Mouse (Mus musculus): ENCODE data around the gene Trabd. TPM values are rescaled to one million over a fixed set of nuclear protein-coding genes. Genes with fewer than 3 reads are reported as not detected.

Trabd gene
- total RNA-seq, 2 experiments from 2014 or later, result 29.7 to 38.6 TPM

DNA sequence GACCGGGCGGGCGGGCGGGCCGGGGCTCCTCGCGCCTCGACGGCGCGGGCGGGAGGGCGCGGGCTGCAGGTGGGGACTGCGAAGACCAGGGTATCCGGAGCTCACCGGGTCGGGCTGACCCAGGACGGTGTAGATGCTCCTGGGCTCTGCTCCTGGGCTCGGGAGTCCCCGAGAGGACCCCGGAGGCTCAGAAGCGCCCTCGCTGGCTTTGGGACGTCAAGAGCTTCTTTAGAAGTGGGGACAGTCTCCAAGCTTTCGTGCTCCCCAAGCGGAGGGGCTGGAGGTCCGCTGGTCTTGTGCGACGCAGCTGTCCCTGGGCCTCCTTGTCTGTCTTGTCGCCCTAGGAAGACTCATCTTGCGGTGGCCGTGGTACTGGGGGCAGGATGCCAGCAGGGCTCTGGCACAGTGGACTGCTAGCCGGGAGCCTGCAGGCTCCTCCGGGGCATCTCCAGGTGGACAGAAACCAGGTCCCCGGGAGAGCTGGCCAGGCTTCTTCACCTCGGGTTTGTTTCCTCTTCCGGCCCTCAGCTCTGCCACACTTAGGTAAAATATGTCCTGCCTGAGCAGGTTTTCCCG is 1.3 kb downstream of the Trabd start:
- 0 out of 2 replicates have a peak, but pooled peaks have one; percentile 1 for ATAC-seq (replicated peaks; ENCODE audit: poor library complexity)

DNA sequence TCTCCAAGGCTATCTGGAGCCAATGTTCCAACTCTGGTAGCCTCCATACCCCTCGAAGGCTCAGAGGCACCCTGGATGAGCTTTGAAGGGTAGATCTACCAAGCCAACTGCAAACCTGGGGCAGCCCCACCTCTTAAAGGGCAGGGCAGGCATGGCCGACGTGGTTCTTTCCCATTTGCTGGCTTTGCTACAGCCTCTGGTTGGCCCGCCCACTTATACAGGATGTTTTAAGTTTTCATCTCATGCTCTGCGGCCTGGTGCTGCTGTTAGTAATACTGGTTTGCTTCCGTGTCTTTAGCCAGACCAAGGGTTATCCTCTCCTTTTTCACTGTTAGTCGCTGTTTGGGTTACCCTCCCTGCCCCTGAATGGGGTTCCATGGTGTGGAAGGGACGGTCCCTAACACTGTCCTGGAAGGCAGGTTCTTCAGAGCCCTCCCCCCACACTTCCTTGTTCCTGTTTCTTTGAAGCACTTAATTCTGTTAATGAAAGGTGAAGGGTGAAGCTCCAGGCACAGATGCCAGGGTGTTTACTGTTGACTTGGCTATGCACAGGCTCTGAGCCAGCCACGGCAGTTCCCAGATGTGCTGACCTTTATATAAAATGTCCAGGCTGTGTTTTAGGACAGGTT is 3.4 kb downstream of the Trabd start:
- peak; percentile 72 for ATAC-seq (replicated peaks; ENCODE audit: poor library complexity)

DNA sequence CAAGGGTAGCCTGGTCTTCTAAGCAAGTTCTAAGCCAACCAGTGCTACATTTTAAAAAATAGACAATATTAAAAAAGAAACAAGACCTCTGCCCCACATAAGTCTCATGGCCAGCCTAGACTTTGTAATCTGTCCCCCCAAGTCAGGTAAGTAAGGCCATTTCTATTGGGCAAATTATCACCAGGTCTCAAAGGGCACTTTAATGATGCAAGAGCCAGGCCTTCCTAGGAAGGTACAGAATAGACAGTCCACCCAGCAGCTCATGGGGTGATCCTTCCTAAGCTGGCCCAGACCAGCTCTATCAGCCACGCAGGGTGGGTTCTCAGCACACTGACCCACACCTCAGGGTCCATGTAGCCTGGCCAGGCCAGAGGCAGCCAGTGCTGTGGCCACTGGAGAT is 9.0 kb downstream of the Trabd start:
- no peak for ATAC-seq (replicated peaks; ENCODE audit: poor library complexity)

DNA sequence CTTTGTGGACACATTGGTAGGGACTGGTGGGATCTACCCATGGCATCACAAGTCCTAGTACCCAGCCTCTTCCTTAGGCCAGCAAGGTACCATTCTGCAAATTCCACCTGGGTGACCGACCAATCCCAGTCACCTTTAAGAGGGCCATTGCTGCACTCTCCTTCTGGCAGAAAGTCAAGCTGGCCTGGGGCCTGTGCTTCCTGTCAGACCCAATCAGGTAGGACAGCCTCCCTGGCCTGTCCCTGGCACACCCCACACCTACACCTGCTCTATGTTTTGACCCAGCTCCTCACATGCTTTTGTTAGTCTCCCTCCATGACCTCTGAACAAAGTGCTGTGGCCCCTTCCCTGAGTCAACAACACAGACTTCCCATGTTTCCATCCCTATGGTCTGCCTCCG is 9.9 kb downstream of the Trabd start:
- ATAC-seq (replicated peaks; ENCODE audit: poor library complexity), result no peak

DNA sequence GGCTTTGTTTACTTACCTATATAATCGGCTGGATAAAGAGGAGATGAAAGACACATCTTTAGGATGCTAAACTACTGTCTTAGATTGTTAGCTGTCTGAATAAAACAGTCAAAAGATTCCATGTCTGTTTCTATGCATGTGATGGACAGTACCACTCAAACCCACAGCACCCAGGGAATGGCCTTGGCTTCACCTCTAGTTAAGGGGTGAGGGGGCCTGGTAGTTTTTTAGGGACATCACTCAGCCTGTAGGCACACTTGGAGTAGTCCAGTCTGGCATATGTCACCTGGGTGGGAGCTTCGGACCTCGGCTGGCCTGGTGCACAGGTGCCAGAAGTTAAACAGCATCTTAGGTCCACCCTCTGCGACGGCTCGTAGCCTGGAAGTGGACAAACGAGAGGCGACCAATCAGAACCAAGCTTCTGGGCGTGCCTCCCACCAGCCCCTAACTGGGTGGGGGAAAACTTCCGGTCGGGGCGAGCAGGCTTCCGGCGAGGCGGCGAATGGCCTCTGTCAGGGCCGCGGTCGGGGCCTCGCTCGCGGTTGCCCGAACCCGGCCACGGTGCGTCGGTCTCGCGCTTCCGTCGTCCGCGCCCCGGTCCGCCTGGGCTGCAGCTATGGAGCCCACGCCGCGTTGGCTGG is 13.8 kb downstream of the Trabd start, which contains the start of gene Selenoo:
Selenoo (plus strand) TSS at position 478 of the 641 bp plus-strand sequence.
- ATAC-seq (replicated peaks; ENCODE audit: poor library complexity), result peak; percentile 91

- ATAC-seq (replicated peaks; ENCODE audit: poor library complexity), result peak; percentile 15
Measured at GRCm38 (mm10) chr15:89089248-89090051, 14.5 kb downstream of the Trabd start.

- ATAC-seq (replicated peaks; ENCODE audit: poor library complexity), result no peak
Measured at GRCm38 (mm10) chr15:89090662-89091061, 15.7 kb downstream of the Trabd start.

DNA sequence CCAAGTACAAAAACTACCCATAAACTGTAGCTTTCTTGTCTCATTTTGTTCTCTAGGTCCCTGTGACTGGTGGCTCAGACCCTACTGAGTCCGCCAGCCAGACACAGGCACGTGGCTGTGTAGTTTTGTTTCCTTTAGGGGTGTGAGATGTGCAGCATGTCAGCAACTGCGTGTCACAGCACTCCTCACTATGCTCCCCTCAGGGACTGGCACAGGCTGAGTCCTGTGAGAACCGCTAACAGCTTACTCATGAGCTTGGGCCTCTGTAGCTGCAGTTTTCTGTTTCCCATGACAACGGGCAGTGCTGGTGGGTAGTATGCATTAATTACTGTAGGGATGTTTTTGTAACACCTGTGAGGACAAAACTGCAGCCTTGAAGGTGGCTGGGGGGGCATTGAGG is 17.3 kb downstream of the Trabd start:
- ATAC-seq (replicated peaks; ENCODE audit: poor library complexity), result no peak

DNA sequence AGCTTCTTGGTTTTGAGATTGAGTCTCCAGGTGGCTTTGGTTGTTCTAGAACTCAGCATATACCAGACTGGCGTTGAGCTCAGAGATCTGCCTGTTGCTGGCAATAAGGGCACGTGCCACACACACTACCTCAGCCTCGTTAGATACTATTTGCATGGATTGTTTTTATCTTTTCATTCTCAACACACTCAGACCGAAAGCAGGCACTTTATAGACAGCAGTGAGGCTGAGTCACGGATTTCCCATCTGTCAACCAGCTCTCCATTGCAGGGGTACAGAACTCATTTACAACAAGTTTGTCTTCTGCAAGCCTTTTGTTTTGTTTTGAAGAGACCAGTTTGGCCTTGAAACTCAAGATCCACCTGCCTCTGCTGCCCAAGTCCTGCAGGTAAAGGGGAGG is 22.5 kb downstream of the Trabd start:
- no peak for ATAC-seq (replicated peaks; ENCODE audit: poor library complexity)

DNA sequence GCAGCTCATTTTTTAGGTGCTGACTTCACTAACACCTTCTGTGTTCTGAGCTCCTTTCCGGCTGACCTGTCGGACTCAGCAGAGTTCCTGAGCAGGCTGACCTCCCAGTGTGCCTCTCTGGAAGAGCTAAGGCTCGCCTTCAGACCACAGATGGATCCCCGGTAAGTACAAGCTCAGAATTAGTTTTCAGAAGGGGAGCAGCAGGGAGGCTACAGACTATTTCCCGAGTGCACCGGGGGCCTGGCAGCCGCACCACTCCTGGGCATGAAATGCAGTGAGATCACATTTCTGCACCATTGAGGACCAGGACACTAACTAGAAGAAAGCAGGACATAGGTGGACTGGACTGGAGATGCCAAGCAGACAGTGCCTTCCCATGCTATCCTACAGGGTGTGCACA is 23.7 kb downstream of the Trabd start:
- ATAC-seq (replicated peaks; ENCODE audit: poor library complexity), result no peak

DNA sequence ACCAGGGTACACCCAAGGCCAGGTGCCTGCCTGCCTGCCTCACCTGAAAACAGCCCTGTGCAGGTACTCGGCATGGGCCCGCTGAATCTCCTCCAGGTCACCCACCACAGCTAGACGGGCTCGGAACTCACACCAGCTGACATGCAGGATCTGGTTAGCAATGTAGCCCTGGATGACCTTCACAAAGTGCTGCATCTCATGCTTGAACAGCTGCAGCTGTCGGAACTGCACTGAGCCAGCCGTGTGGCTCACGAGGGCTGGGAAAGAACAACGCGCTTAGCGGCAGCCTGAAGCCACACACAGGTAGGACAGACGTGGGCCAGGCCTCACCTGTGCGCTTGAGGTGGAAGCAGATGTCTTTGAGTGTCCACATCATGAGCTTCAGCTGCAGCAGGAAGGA is 25.9 kb downstream of the Trabd start:
- ATAC-seq (replicated peaks; ENCODE audit: poor library complexity), result no peak

GRCm38 (mm10) chr15:89102646-89103045 is 27.7 kb downstream of the Trabd start:
- no peak for ATAC-seq (replicated peaks; ENCODE audit: poor library complexity)

- no peak for ATAC-seq (replicated peaks; ENCODE audit: poor library complexity)
Measured at GRCm38 (mm10) chr15:89103921-89104320, 29.0 kb downstream of the Trabd start.

DNA sequence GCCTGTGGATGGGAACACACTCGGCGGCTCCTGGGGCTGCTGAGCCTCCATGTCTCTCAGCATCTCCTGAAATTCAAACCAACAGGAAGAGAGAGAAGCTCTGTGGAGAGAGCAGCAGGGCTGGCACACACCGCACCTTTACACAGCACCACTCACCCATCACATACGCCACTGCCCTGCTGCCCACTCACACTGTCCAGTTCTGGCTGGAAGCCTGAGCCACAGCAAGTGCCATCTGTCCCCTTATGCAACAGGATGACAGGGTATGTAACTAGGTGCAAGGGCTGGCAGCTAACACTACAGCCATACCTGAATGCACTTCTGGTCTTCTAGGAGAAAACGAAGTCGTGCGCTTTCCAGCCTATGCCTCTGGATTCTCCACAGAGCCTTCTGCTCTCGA is 29.5 kb downstream of the Trabd start:
- no peak for ATAC-seq (replicated peaks; ENCODE audit: poor library complexity)

GRCm38 (mm10) chr15:89106073-89106472 is 31.1 kb downstream of the Trabd start:
- ATAC-seq (replicated peaks; ENCODE audit: poor library complexity), result no peak

GRCm38 (mm10) chr15:89106976-89107375 is 32.1 kb downstream of the Trabd start:
- ATAC-seq (replicated peaks; ENCODE audit: poor library complexity), result no peak

DNA sequence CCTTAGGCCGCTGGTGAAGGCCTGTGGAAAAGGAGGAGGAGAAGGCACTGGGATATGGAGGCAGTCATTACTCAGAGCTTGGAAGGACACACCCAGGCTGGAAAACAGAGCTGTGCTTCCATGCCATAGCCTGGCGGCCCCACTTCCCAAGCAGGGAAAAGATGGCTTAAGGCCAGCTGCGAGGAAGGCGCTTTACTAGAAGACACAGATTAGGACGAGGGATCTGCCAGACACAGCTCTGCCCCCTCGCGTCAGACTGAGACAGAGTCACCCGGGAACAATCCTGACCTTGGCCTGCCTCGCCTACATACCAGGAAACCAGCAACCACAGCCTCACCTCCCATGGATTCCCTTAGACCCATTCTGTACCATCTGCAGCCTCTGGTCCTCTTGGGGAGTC is 35.2 kb downstream of the Trabd start:
- ATAC-seq (replicated peaks; ENCODE audit: poor library complexity), result no peak

- ATAC-seq (replicated peaks; ENCODE audit: poor library complexity), result peak; percentile 45
Measured at GRCm38 (mm10) chr15:89118007-89118406, 43.1 kb downstream of the Trabd start.

GRCm38 (mm10) chr15:89122649-89123366 is 47.9 kb downstream of the Trabd start, which contains the start of gene Tubgcp6:
TSS of gene Tubgcp6 (minus strand) at chr15:89123112.
- peak; percentile 96 for ATAC-seq (replicated peaks; ENCODE audit: poor library complexity)

DNA sequence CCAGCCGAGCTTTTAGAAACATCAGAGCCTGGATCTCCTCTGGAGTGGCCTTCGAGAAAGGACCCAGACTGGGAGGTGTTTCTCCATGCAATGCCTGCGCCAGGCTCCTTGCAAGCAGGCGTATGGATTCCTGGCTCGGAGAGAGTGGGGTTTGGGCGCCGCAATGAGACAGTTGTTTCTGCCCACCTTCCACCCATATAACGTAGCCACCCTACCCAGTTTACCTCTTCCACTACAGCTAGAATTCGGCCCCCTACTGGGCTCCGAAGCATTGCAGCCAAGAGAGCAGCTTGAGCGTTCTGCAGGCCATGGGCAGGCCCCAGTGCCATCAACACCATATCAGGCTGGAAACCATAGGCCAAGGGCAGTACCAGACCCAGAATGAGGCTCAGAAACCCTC is 48.7 kb downstream of the Trabd start:
- no peak for ATAC-seq (replicated peaks; ENCODE audit: poor library complexity)

DNA sequence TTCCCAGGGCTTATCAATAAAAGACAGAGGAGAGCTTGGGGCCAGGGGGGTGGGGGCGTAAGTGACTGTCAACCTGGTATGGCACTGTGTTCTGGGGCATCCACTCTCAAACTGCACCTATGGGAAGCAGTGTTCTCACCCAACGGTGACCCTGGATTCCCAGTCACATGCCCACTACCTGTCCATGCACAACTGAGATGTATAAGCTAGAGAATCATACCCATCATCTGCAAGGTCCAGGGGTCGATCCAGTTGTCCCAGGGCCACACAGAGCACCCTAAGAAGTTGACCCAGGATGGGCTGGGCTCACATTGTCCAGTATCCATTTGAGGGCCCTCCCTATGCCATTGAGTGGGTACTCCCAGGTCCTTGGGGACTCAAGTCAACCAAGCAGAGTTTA is 49.4 kb downstream of the Trabd start:
- ATAC-seq (replicated peaks; ENCODE audit: poor library complexity), result no peak
